Mouse (Mus musculus) left cerebral cortex, adult 11 months (tissue): ENCODE data around the gene Map3k3.
"Not testable (repeated sequence)": the region's sequence is repeated elsewhere in the genome, so short reads cannot be mapped to it uniquely, and the experiment has no call there.

Experiments used
- DNase-seq: peaks from one replicate; pipeline ENCODE4 v3.0.0; 2022; ENCODE audit warnings: low spot score

Gene Map3k3

GRCm38 (mm10) chr11:106192657-106193370 is 108.4 kb downstream of the Map3k3 start:
- no peak for DNase-seq

GRCm38 (mm10) chr11:106193371-106194154 is 109.2 kb downstream of the Map3k3 start:
- DNase-seq: peak; percentile 92

- DNase-seq: no peak
These were observed 109.7 kb downstream of the Map3k3 start for GRCm38 (mm10) chr11:106194155-106194541.

GRCm38 (mm10) chr11:106194891-106195290 is 110.5 kb downstream of the Map3k3 start:
- no peak for DNase-seq

DNA sequence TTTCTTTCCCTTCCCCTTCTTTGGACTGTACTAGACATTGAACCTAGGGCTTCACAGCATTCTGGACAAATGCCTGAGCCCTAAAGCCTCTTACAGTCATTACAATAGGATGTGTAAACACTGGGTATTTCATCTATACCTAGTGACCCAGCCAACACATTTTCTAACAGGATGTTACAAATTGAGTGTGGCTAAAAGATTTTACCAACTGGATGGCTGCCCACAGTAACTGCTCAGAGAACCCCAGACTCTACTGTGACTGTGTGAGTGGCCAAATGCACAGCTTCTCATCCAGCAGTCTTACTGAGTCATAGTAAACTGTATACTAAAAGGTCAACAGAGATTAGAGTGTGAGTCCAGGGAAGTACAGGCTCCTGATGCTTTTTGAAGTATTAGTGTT is 110.9 kb downstream of the Map3k3 start:
- no peak for DNase-seq

GRCm38 (mm10) chr11:106198277-106198676 is 113.9 kb downstream of the Map3k3 start:
- DNase-seq: no peak

DNA sequence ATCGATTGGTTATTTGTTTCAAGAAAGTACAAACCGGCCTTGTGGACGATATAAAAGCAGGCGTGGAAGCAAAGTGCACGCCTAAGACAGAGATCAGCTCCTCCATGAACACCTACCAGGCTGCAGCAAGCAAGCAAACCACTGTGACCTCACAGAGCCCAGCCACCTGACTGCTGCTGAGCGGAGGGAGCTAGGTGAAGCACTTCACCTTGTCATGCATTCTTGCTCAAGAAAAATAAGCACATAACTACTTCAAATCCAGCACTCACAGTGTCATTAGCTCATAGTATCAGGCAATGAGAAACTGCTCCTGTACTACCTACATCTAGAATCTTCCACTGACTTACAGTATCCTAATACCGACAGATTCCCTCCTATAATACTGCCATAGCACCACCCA is 115.6 kb downstream of the Map3k3 start:
- DNase-seq: not testable (repeated sequence)

DNA sequence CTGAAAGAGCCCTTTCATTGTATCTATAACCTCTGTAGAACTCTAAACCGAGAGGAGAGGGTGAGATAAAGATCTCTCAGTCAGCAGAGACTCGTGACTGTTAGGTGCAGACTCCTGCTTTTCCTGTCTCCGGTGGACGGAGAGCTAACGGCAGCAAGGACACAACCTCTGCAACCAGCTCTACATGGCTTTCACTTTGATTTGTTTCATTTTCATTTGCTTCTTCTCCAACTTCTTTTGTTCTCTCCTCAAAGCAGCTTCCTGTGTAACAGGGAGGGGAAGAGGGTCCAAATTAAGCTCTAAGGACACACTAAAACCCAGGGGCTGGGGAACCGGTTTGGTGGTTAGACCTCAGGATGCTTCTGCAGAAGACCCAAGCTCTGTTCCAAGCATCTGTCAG is 116.3 kb downstream of the Map3k3 start:
- no peak for DNase-seq

GRCm38 (mm10) chr11:106201337-106202122 is 117.1 kb downstream of the Map3k3 start:
- DNase-seq: no peak

DNA sequence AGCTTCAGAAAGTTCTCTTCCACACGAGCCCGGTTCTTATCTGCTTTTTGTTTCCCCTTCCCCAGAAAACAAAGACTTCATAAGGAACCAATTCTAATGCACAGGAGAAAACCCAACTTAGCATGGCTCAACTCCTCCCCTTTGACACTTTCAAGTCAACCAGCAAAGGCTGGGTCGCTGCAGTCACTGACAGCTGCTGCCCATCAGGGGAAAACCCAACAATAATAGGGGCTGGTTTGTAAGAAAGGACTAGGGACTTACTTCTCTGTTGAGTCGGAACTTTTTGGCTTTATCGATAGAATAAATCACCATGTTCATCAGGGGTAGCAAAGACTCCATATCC is 117.7 kb downstream of the Map3k3 start, which contains the start of gene Strada:
TSS of gene Strada (minus strand) at position 46 of the 343 bp plus-strand sequence.
- no peak for DNase-seq
